Mouse (Mus musculus): ENCODE measurements around the gene Snorc. TPM values are rescaled to one million over a fixed set of nuclear protein-coding genes. Genes with fewer than 3 reads are reported as not detected.

Snorc gene
- polyA plus RNA-seq, 1 experiment: 1.4 TPM

GRCm38 (mm10) chr1:87471914-87472313 is 1.8 kb downstream of the Snorc start:
- peaks cover 3% of the 10 kb centered on the region for H3K4me1 ChIP-seq (ENCODE audit: control insufficient read depth, insufficient read depth, low read length)

DNA sequence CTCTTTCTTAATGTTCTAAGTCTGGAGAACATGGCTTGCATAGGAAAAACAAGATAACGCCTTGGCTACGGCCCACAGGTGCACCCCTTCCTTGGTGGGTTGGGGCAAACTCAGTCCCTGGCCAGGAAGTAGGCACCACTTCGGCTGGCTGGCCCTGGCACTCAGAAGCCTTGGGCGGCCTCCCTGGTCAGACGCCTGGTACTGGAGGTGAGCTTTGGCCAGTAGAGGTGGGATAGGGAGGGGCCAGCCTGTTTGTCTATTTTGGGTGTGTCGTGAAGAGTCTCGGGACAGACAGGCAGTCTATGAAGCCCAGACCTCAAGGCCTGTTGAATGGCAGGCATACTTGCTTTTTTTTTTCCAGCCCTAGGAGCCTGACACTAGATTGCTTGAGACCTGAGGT is 2.5 kb downstream of the Snorc start:
- 68% methylated on average over 7 of the region's 7 CpGs for WGBS
- peak; percentile 15 for DNase-seq
- H3K4me1 ChIP-seq (ENCODE audit: control insufficient read depth, insufficient read depth, low read length): peaks cover 3% of the 10 kb centered on the region
- TF ChIP-seq POLR2A (IDR thresholded peaks at IDR 0.05; ENCODE audit: borderline replicate concordance, extremely low read depth, low read depth, low read length) (no peak), CTCF (IDR thresholded peaks at IDR 0.05; ENCODE audit: insufficient read depth, low read length) (no peak)
- no peak overlapping the region for H3K4me3 ChIP-seq (replicated peaks; ENCODE audit: extremely low read depth, low read depth, low read length)

More at GRCm38 (mm10) chr1:87471914-87472313, 1.8 kb downstream of the Snorc start:
- no peak for DNase-seq
- TF ChIP-seq POLR2A (IDR thresholded peaks at IDR 0.05; ENCODE audit: borderline replicate concordance, extremely low read depth, low read depth, low read length) (no peak), CTCF (IDR thresholded peaks at IDR 0.05; ENCODE audit: insufficient read depth, low read length) (no peak)
- WGBS: 71% methylated on average over 7 of the region's 7 CpGs
- H3K4me3 ChIP-seq (replicated peaks; ENCODE audit: extremely low read depth, low read depth, low read length): no peak overlapping the region

DNA sequence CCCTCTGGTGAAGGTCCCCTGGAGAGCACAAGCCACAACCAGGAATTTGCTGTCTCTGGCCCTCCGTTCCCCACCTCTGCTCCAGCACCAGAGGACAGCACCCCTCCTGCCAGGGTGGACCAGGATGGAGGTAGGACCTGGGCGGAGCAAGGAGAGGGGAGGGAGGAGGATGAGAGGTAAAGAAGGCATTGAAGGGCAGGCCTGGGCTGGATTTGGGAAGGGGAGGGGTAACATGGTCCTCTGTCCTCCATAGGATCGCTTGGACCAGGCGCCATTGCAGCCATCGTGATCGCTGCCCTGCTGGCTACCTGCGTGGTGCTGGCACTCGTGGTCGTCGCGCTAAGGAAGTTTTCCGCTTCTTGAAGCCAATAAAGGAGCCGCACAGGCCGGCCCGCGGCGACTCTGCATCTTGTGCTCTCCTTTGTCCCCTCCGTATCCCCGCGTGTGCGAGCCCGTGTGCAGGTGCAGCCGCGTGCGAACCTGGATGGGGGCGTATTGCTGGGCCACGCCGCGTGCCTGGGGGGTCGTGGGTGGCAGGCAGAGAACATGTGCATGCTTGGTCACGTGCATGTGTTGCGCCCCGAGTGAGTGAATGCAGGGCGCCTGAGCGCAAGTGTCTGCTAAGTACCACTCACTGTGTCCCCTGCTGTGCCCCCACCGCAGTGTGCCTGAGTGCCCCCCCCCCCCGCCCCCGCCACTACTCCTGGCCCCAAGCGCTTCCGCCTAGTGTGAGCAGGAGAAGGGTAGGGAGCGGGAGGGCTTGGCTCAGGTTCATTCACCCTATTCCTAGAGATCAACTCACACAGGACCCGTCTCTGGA is 5.2 kb downstream of the Snorc start:
- TF ChIP-seq CTCF (IDR thresholded peaks at IDR 0.05; ENCODE audit: insufficient read depth, low read length) (no peak), POLR2A (IDR thresholded peaks at IDR 0.05; ENCODE audit: borderline replicate concordance, extremely low read depth, low read depth, low read length) (no peak)
- WGBS: 5% methylated on average over 41 of the region's 42 CpGs
- Histone ChIP-seq H3K4me1 (ENCODE audit: control insufficient read depth, insufficient read depth, low read length) (peaks cover 3% of the 10 kb centered on the region), H3K4me3 (replicated peaks; ENCODE audit: extremely low read depth, low read depth, low read length) (no peak overlapping the region)
- no peak for DNase-seq

- Histone ChIP-seq H3K4me1 (ENCODE audit: control insufficient read depth, insufficient read depth, low read length) (no peaks in the 10 kb centered on the region), H3K4me3 (replicated peaks; ENCODE audit: extremely low read depth, low read depth, low read length) (no peak overlapping the region)
- no peak for DNase-seq
- TF ChIP-seq POLR2A (IDR thresholded peaks at IDR 0.05; ENCODE audit: borderline replicate concordance, extremely low read depth, low read depth, low read length) (no peak), CTCF (IDR thresholded peaks at IDR 0.05; ENCODE audit: insufficient read depth, low read length) (no peak)
- WGBS: 87% methylated on average over 4 of the region's 4 CpGs
Observed at GRCm38 (mm10) chr1:87482546-87482945, 12.5 kb downstream of the Snorc start.

DNA sequence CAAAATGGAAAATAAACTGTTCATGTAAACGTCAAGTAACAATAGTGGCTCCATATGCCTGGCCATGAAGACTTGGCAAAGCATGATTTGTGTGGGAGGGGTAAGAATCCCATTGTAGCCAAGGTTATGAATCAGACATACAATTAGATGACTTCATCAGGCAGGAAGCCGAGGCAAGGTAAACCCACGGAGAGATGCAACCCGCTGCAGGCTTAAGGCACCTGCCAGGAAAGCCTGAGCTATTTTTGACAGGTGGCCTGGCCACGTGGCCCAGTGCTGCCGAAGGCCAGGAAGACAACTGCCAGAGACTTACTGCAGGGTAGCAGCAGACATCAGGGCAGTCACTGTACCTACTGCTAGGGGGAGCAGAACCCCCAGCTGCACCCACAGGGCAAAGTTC is 16.3 kb downstream of the Snorc start:
- Histone ChIP-seq H3K4me1 (ENCODE audit: control insufficient read depth, insufficient read depth, low read length) (no peaks in the 10 kb centered on the region), H3K4me3 (replicated peaks; ENCODE audit: extremely low read depth, low read depth, low read length) (no peak overlapping the region)
- no peak for DNase-seq
- TF ChIP-seq CTCF (IDR thresholded peaks at IDR 0.05; ENCODE audit: insufficient read depth, low read length): no peak
- TF ChIP-seq POLR2A (IDR thresholded peaks at IDR 0.05; ENCODE audit: borderline replicate concordance, extremely low read depth, low read depth, low read length): no peak
- WGBS: 33% methylated on average over 6 of the region's 6 CpGs

DNA sequence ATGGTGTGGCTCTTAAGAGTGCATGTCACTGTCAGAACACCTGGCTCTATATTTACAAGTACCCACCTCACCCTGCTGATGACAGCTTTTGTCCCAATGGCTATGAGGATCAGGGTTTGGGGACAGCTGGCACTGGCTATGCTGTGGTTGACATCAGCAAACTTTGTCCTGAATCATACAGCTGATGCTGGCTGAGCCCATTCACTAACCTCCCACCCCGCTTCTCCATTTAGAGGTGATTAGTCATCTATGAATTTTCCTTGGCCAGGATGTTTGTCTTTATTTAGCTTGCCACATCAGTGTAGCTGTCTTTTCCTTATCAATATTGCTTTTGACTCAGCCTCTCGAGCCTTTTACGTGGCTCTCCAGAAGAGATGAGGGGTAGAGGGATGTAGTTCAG is 22.2 kb downstream of the Snorc start:
- Histone ChIP-seq H3K4me1 (ENCODE audit: control insufficient read depth, insufficient read depth, low read length) (no peaks in the 10 kb centered on the region), H3K4me3 (replicated peaks; ENCODE audit: extremely low read depth, low read depth, low read length) (no peak overlapping the region)
- TF ChIP-seq POLR2A (IDR thresholded peaks at IDR 0.05; ENCODE audit: borderline replicate concordance, extremely low read depth, low read depth, low read length) (no peak), CTCF (IDR thresholded peaks at IDR 0.05; ENCODE audit: insufficient read depth, low read length) (no peak)
- DNase-seq: no peak
- 59% methylated on average over 3 of the region's 3 CpGs for whole genome bisulfite sequencing

- WGBS: 68% methylated on average over 4 of the region's 4 CpGs
- no peak for DNase-seq
- no peaks in the 10 kb centered on the region for H3K4me1 ChIP-seq (ENCODE audit: control insufficient read depth, insufficient read depth, low read length)
- TF ChIP-seq POLR2A (IDR thresholded peaks at IDR 0.05; ENCODE audit: borderline replicate concordance, extremely low read depth, low read depth, low read length): no peak
- no peak for TF ChIP-seq CTCF (IDR thresholded peaks at IDR 0.05; ENCODE audit: insufficient read depth, low read length)
- H3K4me3 ChIP-seq (replicated peaks; ENCODE audit: extremely low read depth, low read depth, low read length): no peak overlapping the region
Observed at GRCm38 (mm10) chr1:87493542-87493941, 23.5 kb downstream of the Snorc start.

DNA sequence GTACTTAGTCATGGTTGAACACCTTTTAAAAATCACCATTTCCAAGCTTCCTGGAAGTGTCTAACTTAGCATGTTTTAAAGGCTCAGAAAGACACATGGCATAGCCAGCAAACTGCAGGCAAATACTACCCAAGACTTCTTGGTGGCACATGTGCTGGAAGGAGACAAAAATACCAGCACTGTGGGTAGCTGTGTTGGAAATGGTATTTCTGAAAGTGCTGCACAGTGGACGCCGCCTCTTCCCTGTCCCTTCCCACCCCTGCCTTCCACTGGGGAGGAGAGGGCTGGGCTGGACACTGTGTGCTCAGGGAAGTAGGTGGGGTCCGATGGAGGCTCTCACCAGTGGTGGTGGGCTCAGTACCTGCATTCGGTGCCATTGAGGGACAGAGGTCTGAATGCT is 35.5 kb downstream of the Snorc start:
- 94% methylated on average over 4 of the region's 4 CpGs for WGBS
- no peak for DNase-seq
- no peak overlapping the region for H3K4me3 ChIP-seq (replicated peaks; ENCODE audit: extremely low read depth, low read depth, low read length)
- TF ChIP-seq CTCF (IDR thresholded peaks at IDR 0.05; ENCODE audit: insufficient read depth, low read length): no peak
- TF ChIP-seq POLR2A (IDR thresholded peaks at IDR 0.05; ENCODE audit: borderline replicate concordance, extremely low read depth, low read depth, low read length): no peak
- H3K4me1 ChIP-seq (ENCODE audit: control insufficient read depth, insufficient read depth, low read length): no peaks in the 10 kb centered on the region; the same call in 1 of the 2 replicates

DNA sequence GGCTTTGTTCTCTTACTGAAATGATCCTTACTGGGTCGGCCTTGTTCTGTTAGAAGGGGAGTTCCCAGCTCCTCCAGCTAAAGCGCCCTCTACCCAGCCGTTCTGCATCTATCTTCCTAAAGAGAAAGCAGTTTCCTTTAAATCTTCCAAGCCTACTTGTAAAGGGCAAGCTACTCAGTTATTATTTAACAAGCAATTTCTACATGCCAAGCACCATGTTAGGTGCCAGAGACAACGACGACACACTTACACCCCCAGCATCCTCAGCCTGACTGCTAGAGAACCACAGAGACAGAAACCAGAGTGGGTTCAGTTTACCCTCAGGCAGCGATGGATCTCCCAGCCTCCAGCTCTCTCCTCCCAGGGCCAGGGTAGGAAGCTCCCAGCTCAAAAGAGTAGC is 37.8 kb downstream of the Snorc start:
- H3K4me1 ChIP-seq (ENCODE audit: control insufficient read depth, insufficient read depth, low read length): no peaks in the 10 kb centered on the region; the same call in 1 of the 2 replicates
- WGBS: 63% methylated on average over 6 of the region's 6 CpGs
- H3K4me3 ChIP-seq (replicated peaks; ENCODE audit: extremely low read depth, low read depth, low read length): no peak overlapping the region
- no peak for TF ChIP-seq POLR2A (IDR thresholded peaks at IDR 0.05; ENCODE audit: borderline replicate concordance, extremely low read depth, low read depth, low read length)
- TF ChIP-seq CTCF (IDR thresholded peaks at IDR 0.05; ENCODE audit: insufficient read depth, low read length): no peak
- no peak for DNase-seq

Measured in lung, adult 2 months (tissue).